Mouse (Mus musculus): ENCODE results near the gene Stra6l. TPM values are rescaled to one million over a fixed set of nuclear protein-coding genes. Genes with fewer than 3 reads are reported as not detected.

The Stra6l gene
- polyA plus RNA-seq, 1 experiment from 2014 or later = 6.9 TPM

GRCm38 (mm10) chr4:45829907-45830759, 18.3 kb upstream of the Stra6l start:
- WGBS = 61% methylated on average over 13 of the region's 13 CpGs
- peaks cover 43% of the 10 kb centered on the region for H3K27me3 ChIP-seq (replicated peaks; ENCODE audit: control insufficient read depth, insufficient read depth, low read length)
- no peaks in the 10 kb centered on the region for H3K36me3 ChIP-seq (ENCODE audit: control insufficient read depth, insufficient read depth, low read length)

DNA sequence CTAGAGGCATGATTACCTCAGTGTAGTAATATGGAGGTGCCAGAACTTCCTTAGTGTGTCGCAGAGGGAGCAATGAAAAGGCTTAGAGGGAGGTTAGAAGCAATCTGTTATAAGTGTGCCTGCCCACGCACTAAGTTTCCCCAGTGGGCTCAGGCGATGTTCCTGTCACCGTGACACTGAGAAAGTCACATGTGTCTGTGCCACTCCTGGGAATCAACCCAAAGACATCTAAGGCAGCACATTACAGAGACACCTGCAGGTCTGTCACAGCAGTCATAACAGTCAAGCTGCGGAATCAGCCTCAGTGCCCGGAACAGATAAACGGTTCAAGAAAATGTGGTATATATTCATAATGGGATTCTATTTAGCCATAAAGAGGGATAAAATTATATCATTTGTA, 16.5 kb upstream of the Stra6l start:
- no peak for ATAC-seq (replicated peaks; ENCODE audit: low FRiP score, low TSS enrichment, low read depth)
- H3K4me2 ChIP-seq (ENCODE audit: low read length) = no peak overlapping the region

More at GRCm38 (mm10) chr4:45829907-45830759, 18.3 kb upstream of the Stra6l start:
- ATAC-seq (replicated peaks; ENCODE audit: low FRiP score, low TSS enrichment, low read depth) (no peak), DNase-seq (ENCODE audit: low spot score) (no peak)
- Histone ChIP-seq H3K9ac (ENCODE audit: low read length) (no peak overlapping the region), H3K4me3 (ENCODE audit: low read depth, low read length) (no peak overlapping the region), H3K4me2 (ENCODE audit: low read length) (no peak overlapping the region), H3K27ac (ENCODE audit: low read depth) (no peak overlapping the region), H3K9me3 (ENCODE audit: control insufficient read depth, low read length) (no peaks in the 10 kb centered on the region), H3K4me1 (replicated peaks; ENCODE audit: control insufficient read depth, insufficient read depth, low read length) (no peaks in the 10 kb centered on the region)

GRCm38 (mm10) chr4:45833461-45833860, 15.0 kb upstream of the Stra6l start:
- no peak overlapping the region for H3K27ac ChIP-seq (ENCODE audit: low read depth)
- 33% methylated on average over 5 of the region's 5 CpGs for WGBS

More for the DNA sequence above, 16.5 kb upstream of the Stra6l start:
- no peak overlapping the region for H3K27ac ChIP-seq (ENCODE audit: low read depth)
- H3K9me3 ChIP-seq (ENCODE audit: control insufficient read depth, low read length) = no peaks in the 10 kb centered on the region
- H3K4me1 ChIP-seq (replicated peaks; ENCODE audit: control insufficient read depth, insufficient read depth, low read length) = no peaks in the 10 kb centered on the region
- no peak overlapping the region for H3K4me3 ChIP-seq (ENCODE audit: low read depth, low read length)
- peaks cover 24% of the 10 kb centered on the region for H3K27me3 ChIP-seq (replicated peaks; ENCODE audit: control insufficient read depth, insufficient read depth, low read length)
- H3K36me3 ChIP-seq (ENCODE audit: control insufficient read depth, insufficient read depth, low read length) = no peaks in the 10 kb centered on the region
- H3K9ac ChIP-seq (ENCODE audit: low read length) = no peak overlapping the region
- no peak for DNase-seq (ENCODE audit: low spot score)
- WGBS = 93% methylated on average over 7 of the region's 7 CpGs

GRCm38 (mm10) chr4:45844355-45844754, 4.1 kb upstream of the Stra6l start:
- ATAC-seq (replicated peaks; ENCODE audit: low FRiP score, low TSS enrichment, low read depth) = no peak
- no peak overlapping the region for H3K4me2 ChIP-seq (ENCODE audit: low read length)
- H3K4me3 ChIP-seq (ENCODE audit: low read depth, low read length) = no peak overlapping the region
- no peaks in the 10 kb centered on the region; the same call in 1 of the 2 replicates for H3K4me1 ChIP-seq (replicated peaks; ENCODE audit: control insufficient read depth, insufficient read depth, low read length)
- H3K9me3 ChIP-seq (ENCODE audit: control insufficient read depth, low read length) = no peaks in the 10 kb centered on the region
- H3K27me3 ChIP-seq (replicated peaks; ENCODE audit: control insufficient read depth, insufficient read depth, low read length) = no peaks in the 10 kb centered on the region
- no peak overlapping the region for H3K9ac ChIP-seq (ENCODE audit: low read length)
- 51% methylated on average over 14 of the region's 14 CpGs for WGBS
- H3K36me3 ChIP-seq (ENCODE audit: control insufficient read depth, insufficient read depth, low read length) = no peaks in the 10 kb centered on the region
- DNase-seq (ENCODE audit: low spot score) = peak; percentile 82
- H3K27ac ChIP-seq (ENCODE audit: low read depth) = no peak overlapping the region

More at GRCm38 (mm10) chr4:45833461-45833860, 15.0 kb upstream of the Stra6l start:
- Histone ChIP-seq H3K9ac (ENCODE audit: low read length) (no peak overlapping the region), H3K4me3 (ENCODE audit: low read depth, low read length) (no peak overlapping the region), H3K27me3 (replicated peaks; ENCODE audit: control insufficient read depth, insufficient read depth, low read length) (peaks cover 9% of the 10 kb centered on the region), H3K9me3 (ENCODE audit: control insufficient read depth, low read length) (no peaks in the 10 kb centered on the region), H3K4me1 (replicated peaks; ENCODE audit: control insufficient read depth, insufficient read depth, low read length) (no peaks in the 10 kb centered on the region), H3K4me2 (ENCODE audit: low read length) (no peak overlapping the region), H3K36me3 (ENCODE audit: control insufficient read depth, insufficient read depth, low read length) (no peaks in the 10 kb centered on the region)
- DNase-seq (ENCODE audit: low spot score) = no peak
- no peak for ATAC-seq (replicated peaks; ENCODE audit: low FRiP score, low TSS enrichment, low read depth)

DNA sequence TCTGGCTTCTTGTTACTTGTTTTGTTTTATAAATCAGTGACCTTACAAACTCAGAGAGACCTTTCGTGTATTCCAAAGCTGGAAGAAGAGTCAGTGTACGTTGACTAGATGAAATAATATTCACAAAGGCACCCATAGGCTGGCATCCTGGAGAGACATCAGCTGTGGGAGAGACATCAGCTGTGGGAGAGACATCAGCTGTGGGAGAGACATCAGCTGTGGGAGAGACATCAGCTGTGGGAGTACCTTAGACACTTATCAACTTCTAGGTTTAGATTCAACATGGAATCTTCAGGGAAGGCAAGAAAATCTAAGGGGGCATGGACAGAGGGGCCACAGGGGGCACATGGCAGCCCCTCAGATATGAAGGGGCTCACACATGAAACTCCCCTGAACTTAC, 2.2 kb upstream of the Stra6l start:
- ATAC-seq (replicated peaks; ENCODE audit: low FRiP score, low TSS enrichment, low read depth) = no peak
- 88% methylated on average over 2 of the region's 2 CpGs for WGBS

DNA sequence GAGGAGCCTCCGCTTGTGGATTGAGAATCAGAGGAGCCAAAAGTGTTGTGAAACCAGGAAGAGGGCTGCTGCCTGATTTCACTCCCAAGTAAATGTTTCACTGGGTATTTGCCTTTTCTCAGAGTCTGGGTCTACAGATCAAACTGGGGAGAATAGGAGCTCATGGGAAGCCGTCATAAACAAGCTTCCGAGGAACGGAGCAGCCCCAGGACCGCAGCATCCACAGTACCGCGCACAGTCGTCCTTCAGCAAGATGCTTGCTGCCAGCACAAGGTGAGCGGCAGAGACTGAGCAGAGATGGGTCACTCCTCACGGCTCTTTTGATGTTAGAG, 327 bp downstream of the Stra6l start:
- Histone ChIP-seq H3K36me3 (ENCODE audit: control insufficient read depth, insufficient read depth, low read length) (no peaks in the 10 kb centered on the region), H3K4me3 (ENCODE audit: low read depth, low read length) (peak overlapping the region; percentile 13; the same call in 1 of the 2 replicates), H3K9ac (ENCODE audit: low read length) (0 out of 2 replicates have a peak overlapping the region, but pooled peaks have one; percentile 2), H3K4me1 (replicated peaks; ENCODE audit: control insufficient read depth, insufficient read depth, low read length) (peaks cover 10% of the 10 kb centered on the region), H3K27me3 (replicated peaks; ENCODE audit: control insufficient read depth, insufficient read depth, low read length) (no peaks in the 10 kb centered on the region), H3K4me2 (ENCODE audit: low read length) (peak overlapping the region; percentile 30), H3K27ac (ENCODE audit: low read depth) (peak overlapping the region; percentile 51), H3K9me3 (ENCODE audit: control insufficient read depth, low read length) (no peaks in the 10 kb centered on the region)
- WGBS = 31% methylated on average over 10 of the region's 10 CpGs
- peak; percentile 37; the same call in 1 of the 2 replicates for ATAC-seq (replicated peaks; ENCODE audit: low FRiP score, low TSS enrichment, low read depth)
- peak; percentile 79 for DNase-seq (ENCODE audit: low spot score)

More for the DNA sequence above, 2.2 kb upstream of the Stra6l start:
- Histone ChIP-seq H3K9ac (ENCODE audit: low read length) (no peak overlapping the region), H3K4me1 (replicated peaks; ENCODE audit: control insufficient read depth, insufficient read depth, low read length) (peaks cover under 1% of the 10 kb centered on the region), H3K36me3 (ENCODE audit: control insufficient read depth, insufficient read depth, low read length) (no peaks in the 10 kb centered on the region), H3K27me3 (replicated peaks; ENCODE audit: control insufficient read depth, insufficient read depth, low read length) (no peaks in the 10 kb centered on the region), H3K4me2 (ENCODE audit: low read length) (no peak overlapping the region), H3K27ac (ENCODE audit: low read depth) (no peak overlapping the region), H3K9me3 (ENCODE audit: control insufficient read depth, low read length) (no peaks in the 10 kb centered on the region), H3K4me3 (ENCODE audit: low read depth, low read length) (no peak overlapping the region)
- DNase-seq (ENCODE audit: low spot score) = no peak

GRCm38 (mm10) chr4:45849419-45849818, 955 bp downstream of the Stra6l start:
- ATAC-seq (replicated peaks; ENCODE audit: low FRiP score, low TSS enrichment, low read depth) (no peak), DNase-seq (ENCODE audit: low spot score) (no peak)
- H3K27ac ChIP-seq (ENCODE audit: low read depth) = peak overlapping the region; percentile 51; the same call in 1 of the 2 replicates
- WGBS = 63% methylated on average over 1 of the region's 1 CpGs
- H3K27me3 ChIP-seq (replicated peaks; ENCODE audit: control insufficient read depth, insufficient read depth, low read length) = no peaks in the 10 kb centered on the region
- H3K4me1 ChIP-seq (replicated peaks; ENCODE audit: control insufficient read depth, insufficient read depth, low read length) = peaks cover 16% of the 10 kb centered on the region
- no peaks in the 10 kb centered on the region for H3K36me3 ChIP-seq (ENCODE audit: control insufficient read depth, insufficient read depth, low read length)
- H3K4me2 ChIP-seq (ENCODE audit: low read length) = peak overlapping the region; percentile 30
- H3K9me3 ChIP-seq (ENCODE audit: control insufficient read depth, low read length) = no peaks in the 10 kb centered on the region
- no peak overlapping the region for H3K9ac ChIP-seq (ENCODE audit: low read length)
- no peak overlapping the region for H3K4me3 ChIP-seq (ENCODE audit: low read depth, low read length)

DNA sequence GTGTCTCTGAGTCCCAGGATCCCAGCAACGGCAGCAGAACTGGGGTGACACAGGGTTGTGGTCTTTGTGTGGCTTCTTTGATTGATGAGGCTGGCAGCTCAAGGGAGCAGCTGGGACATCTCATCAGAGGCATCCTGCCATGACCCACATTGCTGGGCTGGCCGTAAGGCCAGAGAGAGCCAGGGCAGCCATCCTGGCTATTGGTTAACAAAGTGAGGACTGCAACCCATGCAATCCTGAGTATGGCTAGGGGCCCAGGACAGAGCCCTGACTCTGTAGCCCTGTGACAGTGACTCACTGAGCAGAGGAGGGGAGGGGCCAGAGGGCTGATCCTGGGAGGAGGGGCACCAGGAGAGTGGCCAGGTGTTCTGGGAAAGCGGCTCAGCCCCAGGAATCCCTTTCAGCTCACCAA, 3.2 kb downstream of the Stra6l start:
- Histone ChIP-seq H3K4me1 (replicated peaks; ENCODE audit: control insufficient read depth, insufficient read depth, low read length) (peaks cover 16% of the 10 kb centered on the region), H3K27ac (ENCODE audit: low read depth) (no peak overlapping the region), H3K27me3 (replicated peaks; ENCODE audit: control insufficient read depth, insufficient read depth, low read length) (no peaks in the 10 kb centered on the region), H3K9me3 (ENCODE audit: control insufficient read depth, low read length) (no peaks in the 10 kb centered on the region), H3K9ac (ENCODE audit: low read length) (no peak overlapping the region), H3K36me3 (ENCODE audit: control insufficient read depth, insufficient read depth, low read length) (no peaks in the 10 kb centered on the region), H3K4me2 (ENCODE audit: low read length) (no peak overlapping the region), H3K4me3 (ENCODE audit: low read depth, low read length) (no peak overlapping the region)
- ATAC-seq (replicated peaks; ENCODE audit: low FRiP score, low TSS enrichment, low read depth) (0 out of 2 replicates have a peak, but pooled peaks have one; percentile 28), DNase-seq (ENCODE audit: low spot score) (no peak)
- WGBS = 25% methylated on average over 3 of the region's 3 CpGs

All from intestine, embryonic 14.5 days (tissue).